Mouse (Mus musculus) thymus, postnatal 14 days (tissue): ENCODE measurements at regions not wholly inside any gene's neighbourhood (a gene's known extent, or its start where the extent isn't known, plus 50 kb on each side); places are given as distances from the start of the nearest gene placed in this dataset.

Experiments used
- DNase-seq: peaks from one replicate; pipeline ENCODE4 v3.0.0; 2021

DNA sequence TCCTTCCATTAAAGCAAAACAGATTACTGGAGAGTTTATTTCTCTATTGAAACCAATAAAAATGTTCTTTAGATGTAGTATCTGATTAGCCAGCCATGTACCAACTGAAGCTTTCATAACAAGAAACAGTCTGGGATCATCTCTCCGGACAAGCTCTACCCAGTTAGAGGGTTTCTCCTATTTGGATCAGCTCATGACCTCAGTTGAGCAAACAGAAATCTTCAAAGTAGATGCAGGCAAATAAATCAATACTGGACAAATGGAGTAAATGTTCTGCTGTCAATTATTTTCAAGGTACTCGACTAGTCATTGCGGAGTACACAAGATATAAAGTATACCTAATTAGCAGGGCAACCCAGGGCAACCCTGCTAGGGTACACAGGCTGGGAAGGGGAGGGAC, 67.4 kb downstream of the Avpr1a start:
- no peak for DNase-seq

DNA sequence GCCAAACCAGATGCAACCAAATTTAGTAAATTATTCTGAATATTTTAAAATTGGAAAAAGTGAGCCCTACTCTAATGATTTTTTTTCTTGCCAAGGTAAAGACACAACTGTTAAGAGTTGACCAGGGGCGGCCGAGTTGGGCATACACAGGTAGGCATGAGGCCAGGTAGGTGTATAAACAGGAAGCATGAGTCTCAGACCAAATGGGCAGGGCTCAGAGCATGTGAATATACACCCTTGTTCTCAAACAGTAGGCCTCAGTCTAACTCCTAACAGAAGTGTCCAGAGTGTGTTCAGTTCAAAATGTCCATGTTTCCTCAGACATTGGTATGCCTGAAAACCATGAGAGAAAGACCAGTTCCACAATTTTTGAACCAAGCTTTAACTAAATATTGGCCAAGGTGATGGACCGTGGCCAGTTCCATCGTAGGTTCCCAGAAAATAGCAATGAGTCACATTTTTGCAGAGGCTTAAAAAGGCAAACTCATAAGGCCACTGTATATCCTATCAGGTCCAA, 71.0 kb downstream of the Avpr1a start:
- DNase-seq = no peak

GRCm38 (mm10) chr10:122519981-122520380, 71.7 kb downstream of the Avpr1a start:
- DNase-seq = no peak

DNA sequence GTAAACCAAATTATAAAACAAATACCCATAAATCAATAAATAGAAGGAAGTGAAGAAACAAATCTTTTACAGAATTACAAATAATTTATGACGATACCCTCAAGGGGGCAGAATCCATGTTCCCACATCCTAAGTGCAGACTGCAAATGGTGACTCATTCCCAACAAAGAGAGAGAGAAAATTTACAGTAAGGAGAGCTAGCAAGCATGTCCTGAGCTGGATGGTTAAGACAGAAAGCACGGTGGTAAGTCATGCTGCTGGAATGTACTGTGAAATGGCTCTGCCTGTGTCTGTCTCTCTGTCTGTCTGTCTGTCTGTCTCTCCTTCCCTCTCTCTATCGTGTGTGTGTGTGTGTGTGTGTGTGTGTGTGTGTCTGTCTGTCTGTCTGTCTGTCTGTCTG, 74.3 kb downstream of the Avpr1a start:
- DNase-seq = no peak

- no peak for DNase-seq
These were observed 77.1 kb downstream of the Avpr1a start for GRCm38 (mm10) chr10:122525360-122525759.

GRCm38 (mm10) chr10:122525807-122526206, 77.5 kb downstream of the Avpr1a start:
- no peak for DNase-seq

- DNase-seq = no peak
These were observed 79.9 kb downstream of the Avpr1a start for GRCm38 (mm10) chr10:122528222-122528621.

DNA sequence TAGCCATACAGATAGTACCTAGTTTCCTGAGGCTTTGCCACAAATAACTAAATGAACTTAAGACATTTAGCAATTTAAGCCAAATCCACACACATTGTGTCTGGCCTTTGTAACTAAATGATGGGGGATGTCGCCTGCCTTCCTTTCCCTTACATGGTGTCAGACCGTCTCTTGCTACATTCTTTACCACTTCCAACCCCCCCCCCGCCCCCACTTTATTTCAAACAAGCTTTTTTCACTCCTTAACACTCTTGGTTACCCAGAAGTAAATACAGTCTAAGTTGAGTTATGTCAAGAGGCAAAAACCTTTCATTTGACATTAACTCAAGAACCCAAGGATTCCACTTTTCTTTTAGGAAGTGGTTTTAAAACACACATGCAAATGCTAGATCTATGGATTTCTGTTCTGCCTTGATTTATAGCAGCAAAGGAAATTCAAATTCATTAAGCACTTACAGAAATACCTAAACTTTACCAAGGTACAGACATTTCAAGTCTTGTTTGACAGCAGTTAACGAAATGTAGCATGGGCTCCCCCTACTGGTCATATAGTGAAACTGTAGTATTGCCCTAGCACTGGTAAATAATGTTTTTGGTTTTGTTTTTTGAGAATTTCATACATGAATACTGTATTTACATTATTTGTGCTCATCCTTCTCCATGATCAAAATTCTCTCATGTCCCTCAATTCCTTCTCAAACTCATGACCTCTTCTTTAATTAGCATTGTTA, 80.8 kb downstream of the Avpr1a start:
- DNase-seq = peak; percentile 41

DNA sequence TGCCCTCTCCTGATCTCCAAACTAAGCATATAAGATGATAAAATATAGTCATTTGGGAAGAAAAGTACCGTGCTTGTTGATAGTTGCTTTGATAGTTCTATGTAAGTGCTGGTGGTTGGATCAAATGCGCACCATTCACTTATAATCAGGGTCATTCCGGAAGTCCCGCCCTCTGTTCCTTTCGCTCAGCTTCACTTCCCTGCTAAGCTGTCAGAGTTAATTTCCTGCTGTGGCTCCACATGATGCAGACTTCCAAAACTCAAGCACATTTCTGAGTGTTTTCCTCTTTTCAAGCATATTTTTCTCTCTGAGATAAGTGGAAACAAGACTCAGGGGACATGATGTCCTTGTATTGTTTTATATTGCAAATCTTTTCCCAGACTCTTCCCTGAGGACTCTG, 86.4 kb downstream of the Avpr1a start:
- no peak for DNase-seq

GRCm38 (mm10) chr10:122535137-122535536, 86.8 kb downstream of the Avpr1a start:
- no peak for DNase-seq

DNA sequence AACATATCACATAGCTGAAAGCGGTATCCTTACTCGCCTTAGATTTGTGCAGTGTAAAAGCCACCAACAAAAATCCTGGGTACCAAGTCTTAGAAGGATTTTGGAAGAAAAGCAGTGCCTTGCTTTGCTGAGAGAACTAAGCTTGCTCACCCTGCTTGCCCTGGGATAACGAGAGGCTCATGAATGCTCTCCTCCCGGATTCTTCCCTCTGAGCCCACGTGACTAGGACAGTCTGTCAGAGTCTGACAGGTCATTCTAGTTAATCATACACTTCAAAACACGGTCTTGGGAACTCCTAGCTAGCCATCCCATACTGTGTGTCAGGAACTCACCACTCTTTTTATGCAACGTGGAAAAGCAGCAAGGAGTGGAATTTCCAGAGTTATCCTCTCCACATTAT, 91.4 kb downstream of the Avpr1a start:
- DNase-seq = no peak

GRCm38 (mm10) chr10:122542573-122542972, 94.3 kb downstream of the Avpr1a start:
- DNase-seq = no peak

DNA sequence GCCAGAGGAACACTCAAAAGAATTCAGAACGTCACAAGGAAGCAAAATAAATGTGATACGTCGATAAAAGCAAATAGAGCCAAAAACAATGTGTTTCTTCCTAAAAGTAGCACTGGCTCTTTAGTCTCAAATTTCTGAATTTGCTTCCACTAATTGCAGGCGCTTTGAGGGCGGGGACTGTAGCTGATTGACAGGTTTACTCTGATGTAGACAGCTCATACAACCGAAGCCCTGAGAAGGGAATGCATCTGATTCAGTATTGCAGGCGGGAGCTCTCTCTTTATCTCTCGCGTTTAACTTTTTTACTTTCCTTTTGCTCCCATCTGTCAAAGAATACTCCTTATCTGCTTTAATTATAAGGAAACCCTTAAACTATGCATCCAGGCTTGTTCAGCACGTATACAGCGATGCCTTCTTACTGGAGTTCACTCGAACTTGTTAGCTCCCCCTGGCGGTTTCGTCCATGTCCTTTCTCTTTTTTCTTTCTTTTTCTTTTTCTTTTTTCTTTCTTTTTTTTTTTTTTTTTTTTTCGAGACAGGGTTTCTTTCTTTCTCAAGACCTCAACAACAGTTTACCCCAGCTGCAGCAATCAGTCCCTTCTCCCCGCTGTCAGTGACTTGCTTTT, 95.9 kb downstream of the Avpr1a start:
- DNase-seq = peak; percentile 81

DNA sequence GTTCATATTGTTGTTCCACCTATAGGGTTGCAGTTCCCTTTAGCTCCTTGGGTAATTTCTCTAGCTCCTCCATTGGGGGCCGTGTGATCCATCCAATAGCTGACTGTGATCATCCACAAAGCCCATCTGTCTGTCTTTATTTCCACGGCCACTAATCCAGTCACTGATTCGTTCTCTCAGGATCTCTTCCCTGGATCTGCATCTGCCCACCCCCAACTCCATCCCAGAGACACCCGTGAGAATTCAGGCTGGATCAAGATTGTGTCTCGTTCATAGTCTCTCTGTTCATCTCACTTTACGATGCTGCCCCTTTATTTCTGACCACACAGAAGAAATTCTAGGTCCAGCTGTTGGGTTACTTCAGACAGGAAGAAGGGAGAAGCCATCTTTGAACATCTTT, 96.7 kb downstream of the Avpr1a start:
- no peak for DNase-seq

GRCm38 (mm10) chr10:122551586-122551985, 103.3 kb downstream of the Avpr1a start:
- no peak for DNase-seq

DNA sequence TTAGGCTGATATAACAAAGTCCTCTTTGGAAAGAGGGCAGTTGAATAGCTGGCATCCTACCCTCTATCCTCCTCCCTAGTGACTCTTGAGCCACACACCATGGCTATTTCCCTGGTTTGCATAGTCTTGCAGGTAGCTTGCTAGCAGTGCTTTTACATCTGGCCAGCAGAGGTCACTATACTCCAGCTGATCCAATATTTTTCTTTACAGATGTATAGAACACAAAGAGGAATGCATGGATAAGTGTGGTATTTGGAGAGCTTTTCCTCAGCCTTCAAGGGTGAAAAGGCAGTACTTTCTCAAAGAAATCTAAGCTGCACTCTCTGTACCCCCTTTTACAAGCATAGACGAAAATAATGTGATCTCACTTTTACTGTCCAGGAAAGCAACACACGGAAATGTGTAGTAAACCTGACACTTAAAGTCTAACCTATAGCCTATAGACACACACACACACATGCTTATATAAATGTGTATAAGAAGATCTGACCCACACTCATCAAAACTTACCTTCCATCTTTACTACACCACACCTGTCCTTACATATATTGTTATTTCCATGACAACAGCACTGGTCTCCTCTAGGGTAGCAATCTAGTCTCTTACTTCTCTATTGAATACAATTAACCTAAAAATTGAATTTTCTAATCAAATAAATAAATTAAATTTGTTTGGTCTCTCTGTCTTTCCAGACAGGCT, 105.0 kb downstream of the Avpr1a start:
- DNase-seq = peak; percentile 72

- no peak for DNase-seq
These were observed 105.6 kb downstream of the Avpr1a start for GRCm38 (mm10) chr10:122553851-122554250.

DNA sequence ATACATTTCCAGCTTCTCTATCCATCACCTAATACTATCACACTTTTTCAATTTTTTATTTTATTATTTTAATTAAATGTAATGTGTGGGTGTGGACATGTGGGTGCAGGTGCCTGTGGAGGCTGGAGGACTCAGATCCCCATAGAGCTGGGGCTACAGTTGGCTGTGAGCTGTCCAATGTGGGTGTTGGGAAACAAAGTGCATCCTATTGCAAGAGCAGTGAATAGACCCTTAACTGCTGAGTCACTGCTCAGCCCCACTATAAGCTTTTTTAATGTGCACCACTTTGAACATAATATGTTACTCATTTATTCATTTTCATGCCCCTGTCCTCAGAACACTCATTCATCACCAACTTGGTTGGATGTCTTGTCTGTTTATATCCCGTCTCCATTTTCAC, 110.4 kb downstream of the Avpr1a start:
- no peak for DNase-seq

DNA sequence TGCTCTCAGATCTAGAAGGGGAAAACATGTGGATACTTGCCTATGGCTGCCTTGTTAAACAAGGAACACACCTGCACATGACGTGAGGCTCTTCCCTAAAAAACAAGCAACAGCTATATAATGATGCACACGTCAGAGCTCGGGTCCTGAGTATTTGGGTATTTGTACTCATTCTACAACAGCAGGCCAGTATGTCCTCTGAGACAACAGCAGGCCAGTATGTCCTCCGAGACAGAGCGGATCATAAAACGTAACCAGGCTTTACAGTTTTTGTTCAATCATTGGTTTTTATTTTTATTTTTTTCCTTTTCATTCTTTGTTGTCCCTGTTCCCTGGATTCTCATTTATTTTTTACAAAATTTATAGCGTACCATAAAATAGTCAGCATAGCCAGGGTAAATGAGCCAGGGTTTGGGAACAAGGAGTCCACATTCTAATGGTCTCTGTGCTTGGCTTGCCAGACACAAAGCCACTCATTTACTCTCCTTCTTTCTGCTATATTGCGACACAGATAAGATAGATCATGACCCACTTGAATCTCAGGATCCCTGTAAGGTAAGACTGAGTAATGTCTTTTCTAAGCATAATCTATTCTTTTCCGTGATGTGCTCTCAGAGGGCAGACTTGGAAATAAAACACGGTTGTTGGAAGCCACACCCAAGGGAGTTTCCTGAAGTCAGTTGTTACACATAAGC, 111.8 kb downstream of the Avpr1a start:
- DNase-seq = no peak

DNA sequence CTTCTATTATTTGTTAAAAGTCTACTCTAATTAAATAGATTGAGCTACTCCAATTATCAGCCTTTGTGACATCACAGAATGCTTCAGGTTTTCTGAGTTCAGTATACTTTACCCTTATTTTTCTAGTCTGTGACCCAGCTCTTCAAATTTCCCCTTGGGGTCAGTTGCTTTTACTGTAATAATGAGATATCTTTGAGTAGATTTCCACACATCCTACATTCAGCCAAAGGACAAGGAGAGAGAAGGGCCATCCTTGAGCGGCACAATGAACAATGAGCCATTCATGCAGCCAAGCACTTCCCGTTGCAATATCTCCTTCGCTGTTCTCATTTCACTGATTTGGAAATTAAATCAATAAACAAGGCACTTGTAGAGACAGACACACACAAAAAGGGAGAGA, 113.6 kb downstream of the Avpr1a start:
- DNase-seq = no peak

- no peak for DNase-seq
These were observed 114.2 kb downstream of the Avpr1a start for GRCm38 (mm10) chr10:122562542-122562941.

DNA sequence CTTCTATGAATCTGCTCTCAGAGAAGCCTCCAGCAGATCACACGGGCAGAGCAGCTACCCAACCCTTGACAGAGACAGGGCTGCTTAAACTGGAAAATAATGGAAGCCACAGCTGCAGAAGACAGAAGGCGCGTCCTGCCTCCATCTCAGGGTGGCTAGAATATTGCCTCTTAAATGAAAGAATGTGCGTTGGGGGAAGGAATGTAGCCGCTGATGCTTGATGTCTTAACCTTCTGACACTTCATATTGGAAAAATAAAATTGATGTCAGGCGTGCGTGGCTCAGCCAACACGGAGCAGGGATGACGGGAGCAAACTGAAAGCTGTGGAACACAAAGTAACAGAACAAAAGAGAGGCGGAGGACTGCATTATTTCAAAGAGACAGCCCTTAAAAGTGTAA, 114.6 kb upstream of the Ppm1h start:
- DNase-seq = no peak

DNA sequence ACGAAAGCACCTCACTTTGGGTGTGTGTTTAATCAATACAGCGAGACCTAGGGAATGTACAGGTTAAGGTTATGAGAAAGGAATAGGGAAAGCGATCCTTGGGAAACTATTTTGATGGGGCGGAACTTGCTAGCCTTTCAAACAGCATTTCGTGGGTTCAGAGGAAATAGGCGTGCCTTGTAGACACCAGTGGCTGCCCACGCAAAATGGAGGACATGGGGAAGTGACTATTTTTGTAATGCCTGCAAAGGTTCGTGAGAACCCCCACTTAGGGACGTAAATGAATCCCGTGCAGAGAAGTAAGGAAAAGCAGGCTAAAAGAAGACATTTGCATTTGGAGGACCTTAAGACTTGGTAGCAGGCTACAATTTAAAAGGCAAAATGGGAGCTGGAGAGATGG, 114.1 kb upstream of the Ppm1h start:
- no peak for DNase-seq
